Mouse (Mus musculus): ENCODE data around the gene Gm10100.
"Not testable (repeated sequence)": the region's sequence is repeated elsewhere in the genome, so short reads cannot be mapped to it uniquely, and the experiment has no call there.

The Gm10100 gene

GRCm38 (mm10) chr10:77753448-77753847, 27.2 kb downstream of the Gm10100 start:
- DNase-seq: no peak

GRCm38 (mm10) chr10:77759582-77759981, 33.3 kb downstream of the Gm10100 start, which contains the start of gene Gm3233:
Gene Gm3233, minus strand, starts transcription at chr10:77759682.
- not testable (repeated sequence) for DNase-seq

- DNase-seq: no peak
Observed at GRCm38 (mm10) chr10:77769727-77770126, 43.4 kb downstream of the Gm10100 start.

- DNase-seq: not testable (repeated sequence)
Observed at GRCm38 (mm10) chr10:77771225-77771624, 44.9 kb downstream of the Gm10100 start, which contains the start of gene Gm3238. Gene Gm3238, minus strand, starts transcription at chr10:77771325.

GRCm38 (mm10) chr10:77772142-77772541, 45.9 kb downstream of the Gm10100 start:
- not testable (repeated sequence) for DNase-seq

All from cerebellum, adult 11 months (tissue).